Mouse (Mus musculus): ENCODE data around the gene Scrg1. TPM values are rescaled to one million over a fixed set of nuclear protein-coding genes. Genes with fewer than 3 reads are reported as not detected.
"Not testable (repeated sequence)": the region's sequence is repeated elsewhere in the genome, so short reads cannot be mapped to it uniquely, and the experiment has no call there.

Gene Scrg1
- total and polyA plus RNA-seq, 3 experiments = 0.29 TPM; not detected in 2

DNA sequence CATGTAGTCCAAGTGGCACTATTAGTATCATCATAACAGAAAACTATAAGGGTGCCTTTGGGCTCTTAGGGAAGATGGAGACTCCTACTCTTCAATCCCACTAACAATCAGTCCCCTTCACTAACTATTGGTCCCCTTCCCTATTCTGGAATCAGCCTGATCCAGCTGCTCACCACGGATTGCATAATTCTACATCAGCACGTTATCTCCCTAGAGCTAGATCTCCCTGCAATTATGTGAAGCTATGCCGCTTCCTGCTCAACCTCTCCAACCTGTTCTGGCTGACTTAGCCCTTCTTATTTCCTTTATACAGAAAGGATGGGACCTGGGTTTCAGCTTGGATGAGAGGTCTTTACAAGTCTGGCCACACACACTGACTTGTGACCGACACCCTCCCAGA lies 12.4 kb upstream of the Scrg1 start:
- no peak overlapping the region for H3K27ac ChIP-seq
- no peak overlapping the region for H3K9ac ChIP-seq (ENCODE audit: low read depth, low read length)
- H3K36me3 ChIP-seq (ENCODE audit: control insufficient read depth, insufficient read depth, low read length) = no peaks in the 10 kb centered on the region
- intact Hi-C loops (cut with DNase I) = no loop called here
- H3K4me3 ChIP-seq = no peak overlapping the region
- no peak for DNase-seq
- no peaks in the 10 kb centered on the region for H3K27me3 ChIP-seq (ENCODE audit: control insufficient read depth, insufficient read depth, low read length)
- no peak for TF ChIP-seq EP300 (IDR thresholded peaks at IDR 0.05; ENCODE audit: insufficient read depth, low read depth, low read length)
- no peak for TF ChIP-seq POLR2A (IDR thresholded peaks at IDR 0.05; ENCODE audit: insufficient read depth, low read depth, low read length)
- no peak for TF ChIP-seq CTCF (IDR thresholded peaks at IDR 0.05)
- H3K4me1 ChIP-seq (ENCODE audit: control insufficient read depth, insufficient read depth, low read length) = no peaks in the 10 kb centered on the region
- 66% methylated on average over 4 of the region's 4 CpGs for WGBS
- H3K79me2 ChIP-seq (replicated peaks; ENCODE audit: control insufficient read depth, insufficient read depth, low read length) = no peaks in the 10 kb centered on the region

GRCm38 (mm10) chr8:57445901-57446300 lies 9.8 kb upstream of the Scrg1 start:
- H3K79me2 ChIP-seq (replicated peaks; ENCODE audit: control insufficient read depth, insufficient read depth, low read length); intact Hi-C loops (cut with DNase I); H3K27me3 ChIP-seq (ENCODE audit: control insufficient read depth, insufficient read depth, low read length); H3K9ac ChIP-seq (ENCODE audit: low read depth, low read length); H3K27ac ChIP-seq; H3K4me3 ChIP-seq; H3K4me1 ChIP-seq (ENCODE audit: control insufficient read depth, insufficient read depth, low read length); H3K36me3 ChIP-seq (ENCODE audit: control insufficient read depth, insufficient read depth, low read length); DNase-seq: not testable (repeated sequence)
- WGBS = 85% methylated on average over 5 of the region's 5 CpGs

DNA sequence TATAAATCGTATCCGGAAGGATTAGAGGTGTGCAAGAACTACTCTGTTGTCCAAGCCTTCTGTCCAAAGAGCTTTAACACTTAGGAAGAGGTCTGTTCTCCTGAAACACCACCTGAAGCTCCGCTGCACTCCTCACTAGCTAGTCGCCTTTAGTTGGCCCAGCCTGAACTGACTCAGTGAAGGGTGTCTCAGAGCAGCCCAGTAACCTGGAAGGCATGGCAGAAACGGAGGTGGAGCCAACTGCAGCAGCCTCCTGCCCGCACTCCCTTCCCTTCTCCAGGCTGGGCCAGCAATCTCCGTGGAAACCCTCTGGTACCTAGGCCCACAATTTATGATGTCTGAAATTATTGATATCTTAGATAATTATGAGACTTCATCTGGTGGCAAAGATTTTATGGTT lies 5.0 kb upstream of the Scrg1 start:
- DNase-seq = no peak
- TF ChIP-seq POLR2A (IDR thresholded peaks at IDR 0.05; ENCODE audit: insufficient read depth, low read depth, low read length) = no peak
- TF ChIP-seq CTCF (IDR thresholded peaks at IDR 0.05) = no peak
- TF ChIP-seq EP300 (IDR thresholded peaks at IDR 0.05; ENCODE audit: insufficient read depth, low read depth, low read length) = no peak
- intact Hi-C loops (cut with DNase I) = no loop called here
- Histone ChIP-seq H3K36me3 (ENCODE audit: control insufficient read depth, insufficient read depth, low read length) (no peaks in the 10 kb centered on the region), H3K4me3 (no peak overlapping the region), H3K79me2 (replicated peaks; ENCODE audit: control insufficient read depth, insufficient read depth, low read length) (no peaks in the 10 kb centered on the region), H3K27me3 (ENCODE audit: control insufficient read depth, insufficient read depth, low read length) (no peaks in the 10 kb centered on the region), H3K27ac (no peak overlapping the region), H3K9ac (ENCODE audit: low read depth, low read length) (no peak overlapping the region), H3K4me1 (ENCODE audit: control insufficient read depth, insufficient read depth, low read length) (no peaks in the 10 kb centered on the region)
- 87% methylated on average over 7 of the region's 7 CpGs for WGBS

GRCm38 (mm10) chr8:57451896-57452295 lies 3.8 kb upstream of the Scrg1 start:
- no peaks in the 10 kb centered on the region for H3K79me2 ChIP-seq (replicated peaks; ENCODE audit: control insufficient read depth, insufficient read depth, low read length)
- TF ChIP-seq POLR2A (IDR thresholded peaks at IDR 0.05; ENCODE audit: insufficient read depth, low read depth, low read length) (no peak), EP300 (IDR thresholded peaks at IDR 0.05; ENCODE audit: insufficient read depth, low read depth, low read length) (no peak), CTCF (IDR thresholded peaks at IDR 0.05) (no peak)
- no peak overlapping the region for H3K9ac ChIP-seq (ENCODE audit: low read depth, low read length)
- H3K4me3 ChIP-seq = no peak overlapping the region
- intact Hi-C loops (cut with DNase I) = no loop called here
- DNase-seq = no peak
- no peaks in the 10 kb centered on the region for H3K27me3 ChIP-seq (ENCODE audit: control insufficient read depth, insufficient read depth, low read length)
- no peaks in the 10 kb centered on the region for H3K36me3 ChIP-seq (ENCODE audit: control insufficient read depth, insufficient read depth, low read length)
- no peaks in the 10 kb centered on the region for H3K4me1 ChIP-seq (ENCODE audit: control insufficient read depth, insufficient read depth, low read length)
- 96% methylated on average over 4 of the region's 4 CpGs for WGBS
- H3K27ac ChIP-seq = no peak overlapping the region

DNA sequence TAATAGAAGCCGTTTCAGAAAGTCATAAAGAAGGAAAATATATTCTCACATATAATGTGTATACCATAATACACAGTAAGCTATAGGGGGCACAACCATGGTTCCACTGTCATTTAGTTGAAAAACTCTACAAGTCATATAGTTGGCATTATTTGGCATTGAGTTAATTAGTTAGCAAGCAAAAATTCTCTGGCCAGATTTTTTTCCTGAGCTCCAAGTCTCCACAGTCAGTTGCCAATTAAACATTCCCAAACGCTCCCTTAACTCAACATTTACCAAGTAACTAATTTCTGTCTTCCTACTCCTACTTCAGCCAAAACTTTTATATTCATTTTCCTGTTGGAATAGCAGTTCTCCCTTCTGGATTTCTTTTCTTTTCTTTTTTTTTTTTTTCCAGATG lies 2.4 kb upstream of the Scrg1 start:
- no peak for DNase-seq
- Histone ChIP-seq H3K4me1 (ENCODE audit: control insufficient read depth, insufficient read depth, low read length) (no peaks in the 10 kb centered on the region), H3K27me3 (ENCODE audit: control insufficient read depth, insufficient read depth, low read length) (no peaks in the 10 kb centered on the region), H3K4me3 (no peak overlapping the region), H3K27ac (no peak overlapping the region), H3K36me3 (ENCODE audit: control insufficient read depth, insufficient read depth, low read length) (no peaks in the 10 kb centered on the region), H3K79me2 (replicated peaks; ENCODE audit: control insufficient read depth, insufficient read depth, low read length) (no peaks in the 10 kb centered on the region), H3K9ac (ENCODE audit: low read depth, low read length) (no peak overlapping the region)
- WGBS = 88% methylated on average over 2 of the region's 2 CpGs
- no peak for TF ChIP-seq EP300 (IDR thresholded peaks at IDR 0.05; ENCODE audit: insufficient read depth, low read depth, low read length)
- no peak for TF ChIP-seq CTCF (IDR thresholded peaks at IDR 0.05)
- TF ChIP-seq POLR2A (IDR thresholded peaks at IDR 0.05; ENCODE audit: insufficient read depth, low read depth, low read length) = no peak
- intact Hi-C loops (cut with DNase I) = no loop called here

GRCm38 (mm10) chr8:57457152-57457551 lies 1.4 kb downstream of the Scrg1 start:
- intact Hi-C loops (cut with DNase I) = no loop called here
- Histone ChIP-seq H3K27ac (no peak overlapping the region), H3K27me3 (ENCODE audit: control insufficient read depth, insufficient read depth, low read length) (no peaks in the 10 kb centered on the region), H3K9ac (ENCODE audit: low read depth, low read length) (no peak overlapping the region), H3K4me1 (ENCODE audit: control insufficient read depth, insufficient read depth, low read length) (no peaks in the 10 kb centered on the region), H3K79me2 (replicated peaks; ENCODE audit: control insufficient read depth, insufficient read depth, low read length) (no peaks in the 10 kb centered on the region), H3K4me3 (no peak overlapping the region), H3K36me3 (ENCODE audit: control insufficient read depth, insufficient read depth, low read length) (no peaks in the 10 kb centered on the region)
- TF ChIP-seq POLR2A (IDR thresholded peaks at IDR 0.05; ENCODE audit: insufficient read depth, low read depth, low read length) (no peak), CTCF (IDR thresholded peaks at IDR 0.05) (no peak), EP300 (IDR thresholded peaks at IDR 0.05; ENCODE audit: insufficient read depth, low read depth, low read length) (no peak)
- 66% methylated on average over 6 of the region's 6 CpGs for WGBS
- no peak for DNase-seq
